Mouse (Mus musculus) olfactory bulb, adult 2 months (tissue): ENCODE data around the gene Pdk4. TPM values are rescaled to one million over a fixed set of nuclear protein-coding genes. Genes with fewer than 3 reads are reported as not detected.

Experiments used
- H3K27ac ChIP-seq: fragments of 200-500 bp; 2 replicates; pipeline ENCODE4 v1.5.1; 2012; ENCODE audit warnings: low read depth, low read length; ENCODE audit not compliant: insufficient read depth
- H3K4me1 ChIP-seq: fragments of 200-500 bp; 2 replicates; pipeline ENCODE4 v1.6.1; 2012; ENCODE audit warnings: low read length; ENCODE audit not compliant: control insufficient read depth, insufficient read depth
- H3K4me3 ChIP-seq: fragments of 200-500 bp; 2 replicates; pipeline ENCODE4 v1.5.1; 2012; ENCODE audit warnings: mild to moderate bottlenecking, low read depth, low read length, moderate library complexity; ENCODE audit not compliant: insufficient read depth
- CTCF ChIP-seq: fragments of 200-500 bp; IDR thresholded peaks from 2 replicates; pipeline ENCODE4 v1.5.1; 2012; ENCODE audit warnings: low read depth, mild to moderate bottlenecking, low read length, moderate library complexity; ENCODE audit not compliant: insufficient read depth
- POLR2A ChIP-seq: fragments of 200-500 bp; IDR thresholded peaks from 2 replicates; pipeline ENCODE4 v1.6.1; 2012; ENCODE audit warnings: mild to moderate bottlenecking, low read depth, low read length, moderate library complexity; ENCODE audit not compliant: insufficient read depth
- WGBS: fragments of 180-500 bp; shearing (Covaris S2); methylation state at CpG from one replicate; pipeline ENCODE4 v1.1.7; 2018; 5-methylcytosine and 5-hydroxymethylcytosine counted together
- polyA plus RNA-seq: library from polyadenylated mRNA; stranded (reverse); fragments of >200 nt; gene quantifications from 2 replicates; pipeline ENCODE4 v1.2.4, GENCODE M21; 2012; ENCODE audit warnings: low replicate concordance; ENCODE audit not compliant: missing spikeins, insufficient read depth, insufficient read length

Pdk4 gene
- polyA plus RNA-seq, 1 experiment = not detected

DNA sequence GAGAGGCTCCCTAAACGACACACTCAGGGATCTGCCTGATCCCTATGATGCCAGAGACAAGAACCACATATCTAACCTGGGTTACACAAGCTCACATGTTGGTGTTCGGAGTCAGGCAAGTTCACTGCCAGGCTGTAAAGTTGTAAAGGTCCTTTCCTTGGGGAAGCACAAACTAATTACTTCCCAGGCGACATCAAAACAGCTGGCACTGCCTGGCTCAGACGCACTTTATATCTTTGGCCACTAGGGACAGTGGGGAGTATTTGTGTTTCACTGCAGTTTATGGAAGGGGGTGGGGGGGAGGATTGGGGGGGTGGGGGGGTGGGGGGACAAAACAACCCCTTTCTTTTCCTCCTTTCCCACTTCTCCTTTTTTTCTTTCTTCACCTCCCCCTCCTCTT, 58.4 kb downstream of the Pdk4 start:
- no peak for TF ChIP-seq POLR2A
- no peak for TF ChIP-seq CTCF
- no peak overlapping the region for H3K4me3 ChIP-seq
- 57% methylated on average over 4 of the region's 4 CpGs for WGBS
- H3K27ac ChIP-seq = no peak overlapping the region
- no peaks in the 10 kb centered on the region for H3K4me1 ChIP-seq

DNA sequence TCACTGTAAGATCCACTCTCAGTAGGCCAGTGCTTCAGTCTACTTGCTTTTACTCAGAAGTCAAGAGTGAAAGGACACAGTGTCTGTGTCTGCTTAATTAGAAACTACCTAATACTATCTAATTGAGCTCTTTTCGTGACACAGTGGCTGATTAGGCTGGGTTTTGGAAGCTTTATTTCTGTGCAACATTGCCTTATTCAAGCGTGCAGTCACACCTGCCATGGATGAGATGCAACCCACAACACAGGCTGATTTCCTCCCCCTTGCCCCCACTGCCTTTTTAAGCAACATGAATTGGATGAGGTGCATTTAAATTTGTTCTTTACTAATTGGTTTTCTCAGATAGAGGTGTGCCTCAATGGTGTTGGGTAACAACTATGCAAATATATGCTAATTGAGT, 62.2 kb downstream of the Pdk4 start:
- WGBS = 58% methylated on average over 2 of the region's 2 CpGs
- Histone ChIP-seq H3K27ac (no peak overlapping the region), H3K4me3 (no peak overlapping the region), H3K4me1 (no peaks in the 10 kb centered on the region)
- TF ChIP-seq CTCF (no peak), POLR2A (no peak)

Other genes starting within 250 kb of the Pdk4 start
- gene Pon3, start 240.0 kb downstream of the Pdk4 start, polyA plus RNA-seq = not detected in 2 replicates
- gene Pon2, start 197.9 kb downstream of the Pdk4 start, polyA plus RNA-seq = not detected in 2 replicates
- gene Asb4, start 112.9 kb downstream of the Pdk4 start, polyA plus RNA-seq = not detected in 2 replicates
- gene Dync1i1, start 229.3 kb upstream of the Pdk4 start, polyA plus RNA-seq = 116 TPM in 1 of 2 replicates, not detected in the other